Mouse (Mus musculus): Measurements from ENCODE around the gene Pdk1. TPM values are rescaled to one million over a fixed set of nuclear protein-coding genes. Genes with fewer than 3 reads are reported as not detected.
"Not testable (repeated sequence)": the region's sequence is repeated elsewhere in the genome, so short reads cannot be mapped to it uniquely, and the experiment has no call there.

Pdk1 gene
- polyA plus RNA-seq, 1 experiment from 2014 or later, result 67.2 TPM

DNA sequence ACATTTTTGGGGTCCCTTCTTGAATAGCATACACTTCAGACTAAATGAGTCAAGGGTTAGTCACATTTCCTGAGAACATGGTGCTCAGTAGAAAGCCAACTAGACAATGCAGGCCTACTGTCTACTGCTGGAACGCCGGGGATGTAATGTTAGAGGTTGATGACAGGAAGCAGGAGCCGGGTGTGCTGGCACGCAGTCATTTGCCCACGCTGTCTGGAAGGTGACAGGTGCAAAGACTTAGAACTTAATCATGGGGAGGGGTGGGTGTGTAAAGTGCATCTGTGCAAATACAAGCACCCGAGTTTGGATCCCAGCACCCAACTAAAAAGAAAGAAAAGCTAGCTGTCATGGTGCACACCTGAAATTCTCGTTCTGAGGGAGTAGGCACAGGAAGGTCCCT lies 32.1 kb downstream of the Pdk1 start:
- no peaks in the 10 kb centered on the region for H3K9me3 ChIP-seq
- H3K4me2 ChIP-seq, result no peak overlapping the region
- H3K27me3 ChIP-seq (replicated peaks), result no peaks in the 10 kb centered on the region
- H3K9ac ChIP-seq, result no peak overlapping the region
- no peak overlapping the region for H3K27ac ChIP-seq
- no peak for ATAC-seq (ENCODE audit: insufficient read depth, low FRiP score, low read depth)
- WGBS, result 83% methylated on average over 7 of the region's 7 CpGs
- H3K4me3 ChIP-seq (replicated peaks), result no peak overlapping the region
- H3K36me3 ChIP-seq, result peaks cover 2% of the 10 kb centered on the region; the same call in 1 of the 2 replicates
- no peaks in the 10 kb centered on the region for H3K4me1 ChIP-seq

DNA sequence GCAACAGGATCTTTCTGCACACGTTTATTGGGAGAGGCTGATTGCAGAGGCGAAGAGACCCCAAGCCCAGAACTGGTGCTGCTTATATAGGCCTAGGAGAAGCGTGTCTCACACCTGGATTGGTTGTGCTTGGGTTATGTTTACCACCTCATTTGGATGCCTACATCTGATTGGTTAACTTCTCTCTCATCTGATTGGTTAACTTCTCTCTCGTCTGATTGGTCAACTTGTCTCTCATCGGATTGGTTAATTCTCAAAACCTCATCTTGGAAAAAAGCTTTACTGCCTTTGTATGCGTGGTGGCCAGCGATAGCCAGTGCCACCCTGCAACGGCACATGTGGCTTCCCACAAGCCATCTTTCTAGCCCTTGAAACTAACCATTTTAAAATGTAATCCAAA lies 33.3 kb downstream of the Pdk1 start:
- not testable (repeated sequence) for H3K4me1 ChIP-seq; H3K4me3 ChIP-seq (replicated peaks); H3K27me3 ChIP-seq (replicated peaks); H3K9me3 ChIP-seq; H3K27ac ChIP-seq; H3K9ac ChIP-seq; H3K4me2 ChIP-seq; H3K36me3 ChIP-seq; ATAC-seq (ENCODE audit: insufficient read depth, low FRiP score, low read depth)
- WGBS, result 95% methylated on average over 8 of the region's 8 CpGs

DNA sequence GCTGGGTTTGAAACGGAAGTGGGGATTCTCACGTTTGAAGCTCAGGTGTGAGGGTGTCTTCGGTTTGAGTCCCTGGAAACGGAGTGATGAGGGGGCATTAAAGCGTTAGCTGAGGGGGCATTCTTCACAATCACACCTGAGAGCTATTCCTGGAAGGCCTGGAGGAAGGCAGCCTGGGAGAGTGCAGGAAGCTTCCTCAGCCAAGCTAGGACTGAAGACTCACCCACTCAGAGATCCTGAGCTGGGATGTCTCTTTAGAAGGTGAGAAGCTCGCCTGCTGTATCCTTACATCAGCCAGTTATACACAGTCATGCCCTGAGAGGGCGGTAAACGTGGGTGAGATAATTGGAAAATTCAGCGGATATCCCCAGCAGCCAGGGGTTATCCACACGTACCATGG lies 40.9 kb downstream of the Pdk1 start:
- Histone ChIP-seq H3K4me2 (no peak overlapping the region), H3K27ac (no peak overlapping the region), H3K4me3 (replicated peaks) (no peak overlapping the region), H3K9ac (no peak overlapping the region), H3K4me1 (no peaks in the 10 kb centered on the region), H3K36me3 (no peaks in the 10 kb centered on the region), H3K27me3 (replicated peaks) (no peaks in the 10 kb centered on the region), H3K9me3 (no peaks in the 10 kb centered on the region)
- 78% methylated on average over 10 of the region's 10 CpGs for WGBS
- ATAC-seq (ENCODE audit: insufficient read depth, low FRiP score, low read depth), result no peak

DNA sequence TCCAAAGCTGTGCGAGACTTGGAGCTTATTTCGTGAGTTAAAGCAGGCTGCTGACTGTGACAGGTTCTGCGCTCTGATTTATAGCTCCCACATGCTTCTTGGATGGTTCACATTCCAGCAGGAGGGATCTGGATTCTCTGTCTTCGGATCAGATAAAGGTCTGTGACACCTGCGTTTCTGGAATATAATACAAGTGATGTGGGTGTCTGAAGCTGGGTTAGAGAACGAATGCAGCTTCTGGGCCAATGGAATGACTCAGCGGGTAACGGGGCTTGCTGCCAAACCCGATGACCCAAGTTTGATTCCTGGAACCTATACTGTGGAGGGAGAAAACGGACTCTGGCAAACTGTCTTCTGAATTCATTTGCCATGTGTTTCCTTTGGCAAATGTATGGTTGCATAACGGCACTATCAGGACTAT lies 46.2 kb downstream of the Pdk1 start:
- Histone ChIP-seq H3K4me1 (no peaks in the 10 kb centered on the region), H3K9ac (no peak overlapping the region), H3K4me2 (no peak overlapping the region), H3K36me3 (no peaks in the 10 kb centered on the region), H3K4me3 (replicated peaks) (no peak overlapping the region), H3K27ac (no peak overlapping the region), H3K9me3 (no peaks in the 10 kb centered on the region), H3K27me3 (replicated peaks) (no peaks in the 10 kb centered on the region)
- WGBS, result 40% methylated on average over 11 of the region's 11 CpGs
- ATAC-seq (ENCODE audit: insufficient read depth, low FRiP score, low read depth), result no peak

DNA sequence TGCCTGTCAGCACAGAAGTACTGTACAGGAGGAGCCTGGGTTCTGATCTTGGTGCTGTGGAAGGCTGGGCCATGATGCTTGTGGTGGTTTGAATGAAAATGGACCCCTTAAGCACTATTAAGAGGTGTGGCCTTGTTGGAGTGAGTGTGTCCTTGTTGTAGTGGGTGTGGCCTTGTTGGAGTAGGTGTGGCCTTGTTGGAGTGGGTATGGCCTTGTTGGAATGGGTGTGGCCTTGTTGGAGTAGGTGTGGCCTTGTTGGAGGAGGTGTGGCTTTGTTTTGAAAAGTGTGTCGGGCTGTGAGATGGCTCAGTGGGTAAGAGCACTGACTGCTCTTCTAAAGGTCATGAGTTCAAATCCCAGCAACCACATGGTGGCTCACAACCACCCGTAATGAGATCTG lies 51.9 kb downstream of the Pdk1 start:
- not testable (repeated sequence) for H3K27ac ChIP-seq; H3K9ac ChIP-seq; H3K27me3 ChIP-seq (replicated peaks); H3K36me3 ChIP-seq; H3K4me1 ChIP-seq; ATAC-seq (ENCODE audit: insufficient read depth, low FRiP score, low read depth); H3K4me3 ChIP-seq (replicated peaks); H3K4me2 ChIP-seq; H3K9me3 ChIP-seq
- 93% methylated on average over 2 of the region's 2 CpGs for WGBS

DNA sequence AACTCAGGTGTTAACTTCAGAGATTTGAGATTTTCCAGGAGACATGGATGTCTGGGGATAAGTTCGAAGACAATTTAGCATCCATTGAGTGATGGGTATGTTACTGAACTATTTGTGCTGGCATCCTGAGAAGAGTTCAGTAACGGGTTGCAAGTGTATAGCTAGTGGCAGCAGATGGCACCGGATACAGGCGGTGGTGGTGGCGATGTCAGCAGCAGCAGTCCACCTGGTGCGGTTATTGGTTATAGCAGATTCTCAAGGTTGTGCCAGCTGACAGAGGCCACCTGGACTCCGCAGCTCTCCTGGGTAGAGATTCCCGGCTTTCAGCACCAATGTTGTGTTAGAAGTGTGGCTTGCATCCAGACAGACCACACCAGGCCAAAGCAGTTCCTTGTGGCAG lies 61.0 kb downstream of the Pdk1 start:
- Histone ChIP-seq H3K9ac (no peak overlapping the region), H3K27me3 (replicated peaks) (no peaks in the 10 kb centered on the region), H3K27ac (no peak overlapping the region), H3K9me3 (no peaks in the 10 kb centered on the region), H3K4me3 (replicated peaks) (no peak overlapping the region), H3K36me3 (no peaks in the 10 kb centered on the region), H3K4me2 (no peak overlapping the region), H3K4me1 (no peaks in the 10 kb centered on the region)
- 82% methylated on average over 8 of the region's 8 CpGs for WGBS
- ATAC-seq (ENCODE audit: insufficient read depth, low FRiP score, low read depth), result no peak

DNA sequence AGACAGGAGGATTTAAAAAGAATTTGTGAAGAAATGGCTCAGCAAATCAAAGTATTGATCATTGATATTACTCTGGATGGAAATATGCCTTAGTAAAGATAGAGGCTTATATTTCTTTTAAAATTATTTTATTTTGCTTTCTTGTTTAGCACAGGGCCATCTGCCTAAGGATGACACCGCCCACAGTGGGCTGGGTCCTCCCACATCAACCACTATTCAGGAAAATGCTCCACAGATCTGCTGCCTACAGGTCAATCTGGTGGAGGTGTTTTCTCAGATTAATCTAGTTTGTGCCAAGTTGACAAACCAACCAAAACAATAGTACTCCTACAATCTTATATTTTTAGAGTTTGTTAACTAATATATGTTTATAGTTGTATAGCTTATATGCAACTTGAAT lies 63.7 kb downstream of the Pdk1 start:
- Histone ChIP-seq H3K4me1 (no peaks in the 10 kb centered on the region), H3K9ac (no peak overlapping the region), H3K36me3 (no peaks in the 10 kb centered on the region), H3K4me2 (no peak overlapping the region), H3K9me3 (no peaks in the 10 kb centered on the region), H3K4me3 (replicated peaks) (no peak overlapping the region), H3K27ac (no peak overlapping the region), H3K27me3 (replicated peaks) (no peaks in the 10 kb centered on the region)
- 82% methylated on average over 1 of the region's 1 CpGs for WGBS
- ATAC-seq (ENCODE audit: insufficient read depth, low FRiP score, low read depth), result no peak

DNA sequence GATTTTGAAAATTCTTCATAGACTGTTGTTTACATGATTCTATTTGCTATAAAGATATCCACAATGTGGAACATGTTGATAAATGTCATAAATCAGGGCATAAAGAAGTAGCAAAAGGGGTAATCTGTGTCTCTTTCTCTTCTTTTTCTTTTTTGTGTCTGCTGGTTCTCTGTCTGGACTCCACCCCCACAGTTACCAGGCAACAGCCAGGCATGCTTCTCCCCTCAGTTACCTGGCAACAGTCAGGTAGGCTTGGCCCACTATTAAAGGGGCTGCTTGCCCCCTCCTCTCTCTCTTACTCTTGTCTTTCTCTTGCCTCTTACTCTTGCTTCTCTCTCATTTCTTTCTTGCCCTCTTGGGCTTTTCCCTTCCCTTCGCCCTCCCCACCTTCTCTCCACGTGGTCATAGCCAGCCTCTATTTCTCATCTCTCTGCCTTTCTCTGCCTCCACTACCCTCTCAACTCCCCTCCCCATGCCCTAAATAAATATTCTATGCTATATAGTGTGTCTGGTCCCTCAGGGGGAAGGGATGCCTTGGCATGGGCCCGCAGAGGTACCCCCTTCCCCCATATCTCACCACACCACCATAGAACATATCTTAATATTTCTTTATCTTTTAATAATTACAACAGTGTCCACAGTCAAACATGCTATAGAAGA lies 64.8 kb downstream of the Pdk1 start:
- 75% methylated on average over 3 of the region's 3 CpGs for WGBS
- Histone ChIP-seq H3K9ac (no peak overlapping the region), H3K36me3 (no peaks in the 10 kb centered on the region), H3K4me1 (no peaks in the 10 kb centered on the region), H3K9me3 (no peaks in the 10 kb centered on the region), H3K4me2 (no peak overlapping the region), H3K27ac (no peak overlapping the region), H3K27me3 (replicated peaks) (no peaks in the 10 kb centered on the region), H3K4me3 (replicated peaks) (no peak overlapping the region)
- ATAC-seq (ENCODE audit: insufficient read depth, low FRiP score, low read depth), result no peak

DNA sequence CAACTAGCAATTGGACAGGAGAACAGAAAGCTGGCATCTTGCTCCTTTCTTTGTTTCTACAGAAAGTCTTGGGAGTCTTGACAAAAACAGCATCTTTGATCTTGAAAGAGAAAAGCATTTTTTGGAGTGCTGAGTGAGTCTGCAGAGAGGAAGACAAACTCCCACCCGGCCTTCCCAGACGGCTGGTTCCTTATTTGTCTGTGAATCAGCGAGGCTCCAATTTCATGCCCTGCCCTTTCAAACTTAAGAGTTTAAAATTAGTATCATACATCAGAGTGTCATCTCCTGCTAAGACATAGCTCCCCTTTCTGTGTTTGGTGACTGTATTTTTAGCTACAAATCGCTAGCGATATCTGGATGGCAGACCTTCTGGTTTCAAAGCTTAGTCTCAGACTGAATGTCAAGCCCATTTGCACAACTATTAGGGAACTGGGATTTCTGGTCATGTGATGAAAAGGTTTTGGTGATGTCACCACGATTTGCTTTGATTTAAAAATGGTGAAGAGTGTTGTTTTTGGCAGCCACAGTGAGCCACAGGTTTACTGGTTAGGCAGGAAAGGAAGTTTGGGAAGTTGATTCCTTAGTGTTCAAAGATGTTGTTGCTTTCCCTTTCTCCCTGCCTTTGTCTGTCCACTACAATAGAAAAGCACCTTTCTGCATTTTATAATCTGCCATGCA lies 65.8 kb downstream of the Pdk1 start:
- 48% methylated on average over 6 of the region's 6 CpGs for WGBS
- Histone ChIP-seq H3K4me2 (no peak overlapping the region), H3K4me1 (no peaks in the 10 kb centered on the region)

DNA sequence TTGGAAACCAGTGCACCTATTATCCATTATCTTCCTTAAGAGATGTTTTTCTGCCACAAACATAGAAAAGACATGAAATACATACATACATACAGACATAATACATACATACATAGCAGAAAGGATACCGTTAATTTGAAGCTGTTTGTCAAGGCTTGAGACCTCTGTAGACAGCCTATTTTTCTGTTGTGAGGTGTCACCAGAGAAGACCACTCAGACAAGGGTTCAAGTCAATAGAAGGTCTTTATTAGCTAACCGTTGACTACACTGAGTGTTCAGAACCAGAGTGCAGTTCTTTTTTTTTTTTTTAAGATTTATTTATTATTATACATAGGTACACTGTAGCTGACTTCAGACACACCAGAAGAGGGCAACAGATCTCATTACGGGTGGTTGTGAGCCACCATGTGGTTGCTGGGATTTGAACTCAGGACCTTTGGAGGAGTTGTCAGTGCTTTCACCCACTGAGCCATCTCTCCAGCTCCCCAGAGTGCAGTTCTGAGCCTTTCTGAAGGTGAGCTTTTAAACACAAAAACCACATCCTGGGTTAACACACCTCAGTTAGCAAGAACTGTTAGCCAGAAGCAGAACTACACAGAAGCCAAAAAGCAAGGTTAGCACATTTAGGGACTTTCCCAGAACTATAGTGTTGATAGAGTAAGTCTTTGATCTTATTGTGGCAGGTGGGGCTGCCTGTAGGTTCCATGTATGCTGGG lies 68.1 kb downstream of the Pdk1 start:
- Histone ChIP-seq H3K4me3 (replicated peaks) (no peak overlapping the region), H3K4me1 (no peaks in the 10 kb centered on the region), H3K36me3 (no peaks in the 10 kb centered on the region), H3K27ac (no peak overlapping the region), H3K27me3 (replicated peaks) (no peaks in the 10 kb centered on the region), H3K4me2 (no peak overlapping the region), H3K9ac (no peak overlapping the region), H3K9me3 (no peaks in the 10 kb centered on the region)
- 90% methylated on average over 3 of the region's 3 CpGs for WGBS
- ATAC-seq (ENCODE audit: insufficient read depth, low FRiP score, low read depth), result no peak

More for the DNA sequence above, 65.8 kb downstream of the Pdk1 start:
- no peak overlapping the region for H3K27ac ChIP-seq
- H3K9ac ChIP-seq, result no peak overlapping the region
- H3K36me3 ChIP-seq, result no peaks in the 10 kb centered on the region
- H3K4me3 ChIP-seq (replicated peaks), result no peak overlapping the region
- no peaks in the 10 kb centered on the region for H3K27me3 ChIP-seq (replicated peaks)
- no peak for ATAC-seq (ENCODE audit: insufficient read depth, low FRiP score, low read depth)
- no peaks in the 10 kb centered on the region for H3K9me3 ChIP-seq

DNA sequence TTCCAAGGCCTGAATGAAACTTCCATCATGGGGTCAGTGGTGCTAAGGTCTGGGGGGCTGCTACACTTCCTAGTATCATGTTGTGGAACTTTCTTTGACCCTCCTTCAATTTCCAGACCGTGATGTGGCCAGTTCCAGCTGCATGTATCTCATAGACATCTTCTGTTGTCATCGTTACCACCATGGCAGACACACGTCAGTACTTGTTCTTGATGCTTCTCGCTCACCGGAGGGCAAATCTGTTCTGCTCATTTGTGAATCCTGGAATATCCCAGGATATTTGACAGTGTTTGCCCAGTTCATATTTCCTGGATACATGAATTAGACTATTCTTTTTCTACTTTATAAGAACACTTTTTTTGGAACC lies 68.7 kb downstream of the Pdk1 start:
- H3K4me3 ChIP-seq (replicated peaks), result no peak overlapping the region
- ATAC-seq (ENCODE audit: insufficient read depth, low FRiP score, low read depth), result no peak
- no peak overlapping the region for H3K4me2 ChIP-seq
- no peak overlapping the region for H3K27ac ChIP-seq
- 92% methylated on average over 5 of the region's 5 CpGs for WGBS
- H3K36me3 ChIP-seq, result no peaks in the 10 kb centered on the region
- H3K4me1 ChIP-seq, result no peaks in the 10 kb centered on the region
- H3K27me3 ChIP-seq (replicated peaks), result no peaks in the 10 kb centered on the region
- H3K9me3 ChIP-seq, result no peaks in the 10 kb centered on the region
- H3K9ac ChIP-seq, result no peak overlapping the region

DNA sequence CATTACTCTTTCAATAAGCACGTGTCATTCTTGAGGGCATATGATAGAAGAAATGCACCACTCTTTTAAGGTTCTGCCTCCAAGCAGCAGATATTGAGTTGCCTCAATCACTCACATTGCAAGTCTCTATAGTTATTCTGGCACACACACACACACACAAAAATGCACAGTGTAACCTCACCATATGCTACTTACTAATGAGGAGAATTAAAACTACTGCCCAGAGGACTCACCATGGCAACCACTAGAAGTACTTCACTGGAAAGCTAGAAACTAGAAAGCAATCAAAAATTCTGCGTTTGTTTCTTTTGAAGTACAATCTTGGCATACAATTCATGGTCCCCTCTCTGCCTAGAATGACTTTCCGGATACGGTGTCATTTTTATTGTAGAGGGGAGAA lies 78.2 kb downstream of the Pdk1 start:
- no peaks in the 10 kb centered on the region for H3K9me3 ChIP-seq
- no peaks in the 10 kb centered on the region for H3K4me1 ChIP-seq
- no peaks in the 10 kb centered on the region for H3K36me3 ChIP-seq
- H3K4me2 ChIP-seq, result no peak overlapping the region
- no peak overlapping the region for H3K4me3 ChIP-seq (replicated peaks)
- H3K27me3 ChIP-seq (replicated peaks), result no peaks in the 10 kb centered on the region
- H3K27ac ChIP-seq, result no peak overlapping the region
- H3K9ac ChIP-seq, result no peak overlapping the region
- no peak for ATAC-seq (ENCODE audit: insufficient read depth, low FRiP score, low read depth)
- WGBS, result 82% methylated on average over 4 of the region's 4 CpGs

All from stomach, embryonic 15.5 days (tissue).